Mouse (Mus musculus): Measurements from ENCODE around the gene Mrpl11. TPM values are rescaled to one million over a fixed set of nuclear protein-coding genes. Genes with fewer than 3 reads are reported as not detected.
"Not testable (repeated sequence)": the region's sequence is repeated elsewhere in the genome, so short reads cannot be mapped to it uniquely, and the experiment has no call there.

The Mrpl11 gene
- polyA plus RNA-seq, 1 experiment from 2014 or later: 85.2 TPM

DNA sequence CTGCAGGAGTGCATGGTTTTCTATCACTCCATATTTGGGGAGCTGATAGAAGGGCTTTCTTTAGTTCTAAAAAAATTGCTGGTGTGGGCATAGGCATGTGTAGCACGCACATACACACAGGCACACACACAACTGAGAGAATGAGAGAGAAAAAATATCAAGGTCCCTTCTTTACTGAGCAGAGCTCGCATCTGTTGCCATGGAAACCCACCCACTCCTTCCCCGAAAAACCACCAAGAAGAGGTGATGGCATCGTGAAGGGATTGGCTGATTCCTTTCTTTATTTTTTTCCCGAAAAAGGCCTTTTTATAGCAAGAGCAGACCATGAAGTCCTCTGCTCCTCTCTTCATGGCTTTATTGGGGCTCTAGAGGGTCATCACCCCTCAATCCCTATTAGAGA is 32.1 kb downstream of the Mrpl11 start:
- Histone ChIP-seq H3K4me3 (no peak overlapping the region), H3K9me3 (no peaks in the 10 kb centered on the region), H3K36me3 (no peaks in the 10 kb centered on the region), H3K27ac (replicated peaks) (peak overlapping the region; percentile 69; the same call in 1 of the 2 replicates), H3K4me2 (no peak overlapping the region), H3K9ac (no peak overlapping the region), H3K4me1 (peaks cover 52% of the 10 kb centered on the region), H3K27me3 (replicated peaks) (peaks cover 57% of the 10 kb centered on the region)
- 53% methylated on average over 5 of the region's 5 CpGs for WGBS
- ATAC-seq (ENCODE audit: extremely low read depth, insufficient number of reproducible peaks, low FRiP score, low TSS enrichment): no peak

DNA sequence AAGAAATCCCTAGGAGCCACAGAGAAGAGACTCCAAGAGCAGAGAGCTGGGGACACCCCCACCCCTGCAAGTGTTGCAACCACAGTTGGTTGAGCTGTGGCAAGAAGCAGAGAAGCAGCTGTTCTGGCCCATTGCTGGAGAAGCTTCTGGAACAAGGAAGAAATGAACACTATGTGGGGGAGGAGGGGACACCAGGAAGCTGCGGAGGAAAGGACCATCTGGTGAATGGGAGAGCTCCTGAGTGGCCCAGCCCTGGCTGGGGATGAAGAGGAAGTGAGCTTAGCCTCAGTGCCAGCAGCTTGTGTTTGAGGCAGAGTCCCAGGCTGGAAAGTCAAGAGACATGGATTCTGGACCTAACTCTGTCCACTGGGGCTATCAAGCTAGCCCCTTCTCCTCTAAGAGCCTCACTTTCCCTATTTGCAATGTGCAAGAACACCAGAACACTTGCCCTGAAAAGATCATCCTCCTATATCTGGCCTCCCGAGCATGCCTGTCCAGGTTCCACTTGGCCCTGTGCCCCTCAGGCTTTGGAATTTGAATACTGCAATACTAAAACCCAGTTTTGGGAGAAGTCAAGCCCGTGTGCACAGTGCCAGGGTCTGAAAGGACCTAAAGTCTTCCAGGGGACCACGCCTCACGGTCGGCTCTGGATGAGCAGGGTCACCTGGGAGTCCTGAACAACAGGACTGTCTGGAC is 37.6 kb downstream of the Mrpl11 start:
- no peak overlapping the region for H3K27ac ChIP-seq (replicated peaks)
- no peaks in the 10 kb centered on the region for H3K9me3 ChIP-seq
- peaks cover 13% of the 10 kb centered on the region for H3K27me3 ChIP-seq (replicated peaks)
- H3K36me3 ChIP-seq: no peaks in the 10 kb centered on the region
- peaks cover 28% of the 10 kb centered on the region for H3K4me1 ChIP-seq
- peak overlapping the region; percentile 40 for H3K4me2 ChIP-seq
- no peak overlapping the region for H3K4me3 ChIP-seq
- H3K9ac ChIP-seq: 0 out of 2 replicates have a peak overlapping the region, but pooled peaks have one; percentile 0
- 57% methylated on average over 6 of the region's 6 CpGs for WGBS
- no peak for ATAC-seq (ENCODE audit: extremely low read depth, insufficient number of reproducible peaks, low FRiP score, low TSS enrichment)

DNA sequence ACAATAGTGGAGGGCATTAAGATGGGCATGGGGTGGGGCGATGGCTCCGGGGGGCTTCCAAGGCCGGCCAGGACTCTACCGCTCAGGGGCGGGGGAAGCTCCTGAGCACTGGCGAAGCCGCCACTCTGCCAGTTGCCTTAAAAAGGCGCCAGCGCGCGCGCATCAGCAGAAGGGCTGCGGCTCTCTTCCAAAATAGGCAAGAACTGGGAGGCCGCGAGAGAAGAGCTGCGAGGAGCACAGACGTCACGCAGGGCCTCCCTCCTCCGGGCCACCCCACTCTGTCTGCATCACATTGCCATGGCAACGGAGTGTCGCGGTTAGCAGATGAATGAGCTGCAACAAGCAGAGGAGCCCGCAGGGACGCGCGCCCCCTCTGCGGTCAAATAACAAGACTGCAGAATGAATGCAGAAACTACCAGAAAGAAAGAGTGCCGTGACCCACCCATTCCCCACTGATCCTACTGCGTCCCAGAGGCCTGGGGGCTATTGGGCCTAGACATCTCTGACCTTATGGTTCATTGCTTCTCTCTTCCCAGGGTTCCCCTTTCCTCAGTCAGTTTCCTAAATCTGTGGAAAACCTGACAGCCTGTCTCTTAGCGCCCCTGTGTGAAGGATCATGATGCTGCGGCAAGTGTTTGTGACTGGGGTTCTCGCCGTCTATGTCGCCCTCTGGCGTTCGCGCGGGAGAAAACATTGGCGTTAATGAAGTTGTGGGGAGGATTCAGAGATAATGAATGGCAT is 39.9 kb downstream of the Mrpl11 start:
- H3K36me3 ChIP-seq: no peaks in the 10 kb centered on the region
- H3K9ac ChIP-seq: peak overlapping the region; percentile 57
- WGBS: 2% methylated on average over 39 of the region's 39 CpGs

DNA sequence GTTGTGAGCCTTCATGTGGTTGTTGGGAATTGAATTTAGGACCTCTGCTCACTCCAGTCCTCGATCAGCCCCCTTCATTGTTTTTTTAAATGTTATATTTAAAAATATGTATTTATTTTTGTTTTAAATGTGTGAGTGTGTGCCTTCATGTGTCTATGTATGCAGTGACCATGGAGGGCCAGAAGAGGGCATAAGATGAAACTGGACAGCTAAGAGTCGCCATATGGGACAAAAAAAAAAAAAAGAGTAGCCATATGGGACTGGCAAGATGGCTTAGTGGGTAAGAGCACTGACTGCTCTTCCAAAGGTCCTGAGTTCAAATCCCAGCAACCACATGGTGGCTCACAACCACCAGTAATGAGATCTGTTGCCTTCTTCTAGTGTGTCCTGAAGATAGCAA is 41.7 kb downstream of the Mrpl11 start:
- H3K4me1 ChIP-seq: peaks cover 24% of the 10 kb centered on the region
- not testable (repeated sequence) for ATAC-seq (ENCODE audit: extremely low read depth, insufficient number of reproducible peaks, low FRiP score, low TSS enrichment); H3K27me3 ChIP-seq (replicated peaks); H3K4me3 ChIP-seq; H3K4me2 ChIP-seq; H3K27ac ChIP-seq (replicated peaks); H3K36me3 ChIP-seq; H3K9ac ChIP-seq; H3K9me3 ChIP-seq
- 52% methylated on average over 2 of the region's 2 CpGs for WGBS

More for the DNA sequence above, 39.9 kb downstream of the Mrpl11 start:
- Histone ChIP-seq H3K4me2 (peak overlapping the region; percentile 70), H3K9me3 (no peaks in the 10 kb centered on the region), H3K4me1 (peaks cover 24% of the 10 kb centered on the region), H3K27ac (replicated peaks) (peak overlapping the region; percentile 60), H3K27me3 (replicated peaks) (peaks cover 9% of the 10 kb centered on the region), H3K4me3 (peak overlapping the region; percentile 43)
- ATAC-seq (ENCODE audit: extremely low read depth, insufficient number of reproducible peaks, low FRiP score, low TSS enrichment): peak; percentile 76; the same call in 1 of the 2 replicates

DNA sequence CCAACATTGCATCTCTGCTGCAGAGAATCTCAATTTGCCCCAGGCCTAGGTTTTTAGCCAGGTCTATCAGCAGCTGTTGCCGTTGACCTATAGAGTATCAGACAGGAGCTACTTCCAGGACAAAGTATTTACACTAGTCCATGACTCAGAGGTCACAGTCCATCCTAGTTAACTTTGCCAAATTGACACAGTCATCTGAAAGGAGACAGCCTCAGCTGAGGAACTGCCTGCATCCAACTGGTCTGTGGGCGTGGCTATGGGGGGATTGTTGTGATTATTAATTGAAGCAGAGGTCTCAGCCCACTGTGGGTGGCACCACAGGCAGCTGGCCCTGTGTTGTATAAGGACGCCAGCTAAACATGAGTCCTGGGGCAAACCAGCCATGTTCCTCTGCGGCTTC is 43.0 kb downstream of the Mrpl11 start:
- Histone ChIP-seq H3K27ac (replicated peaks) (no peak overlapping the region), H3K36me3 (no peaks in the 10 kb centered on the region), H3K27me3 (replicated peaks) (no peaks in the 10 kb centered on the region), H3K4me2 (no peak overlapping the region), H3K4me3 (no peak overlapping the region), H3K4me1 (peaks cover 14% of the 10 kb centered on the region), H3K9ac (no peak overlapping the region), H3K9me3 (no peaks in the 10 kb centered on the region)
- ATAC-seq (ENCODE audit: extremely low read depth, insufficient number of reproducible peaks, low FRiP score, low TSS enrichment): no peak
- 56% methylated on average over 4 of the region's 4 CpGs for WGBS

DNA sequence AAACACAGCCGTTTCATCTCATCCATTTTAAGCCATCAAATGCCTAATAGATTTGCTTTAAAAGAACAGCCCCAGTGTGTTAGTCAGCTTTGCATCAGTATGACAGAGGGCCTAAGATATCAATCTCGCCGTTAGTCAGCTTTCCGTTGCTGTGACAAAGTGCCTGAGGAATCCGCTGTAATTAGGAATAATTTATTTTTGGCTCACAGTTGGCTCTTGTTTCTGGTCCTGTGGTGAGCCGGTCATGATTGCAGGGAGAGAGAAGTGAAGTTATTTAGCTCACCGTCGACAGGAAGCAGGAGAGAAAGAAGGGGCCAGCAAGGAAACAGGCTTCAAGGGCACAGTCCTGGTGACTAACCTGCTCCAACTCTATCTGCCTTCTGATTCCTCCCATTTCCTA is 51.2 kb downstream of the Mrpl11 start:
- no peak for ATAC-seq (ENCODE audit: extremely low read depth, insufficient number of reproducible peaks, low FRiP score, low TSS enrichment)
- H3K4me1 ChIP-seq: peaks cover 31% of the 10 kb centered on the region
- no peak overlapping the region for H3K4me3 ChIP-seq
- no peak overlapping the region for H3K4me2 ChIP-seq
- H3K36me3 ChIP-seq: no peaks in the 10 kb centered on the region
- 0 out of 2 replicates have a peak overlapping the region, but pooled peaks have one; percentile 24 for H3K27ac ChIP-seq (replicated peaks)
- no peaks in the 10 kb centered on the region for H3K9me3 ChIP-seq
- no peaks in the 10 kb centered on the region for H3K27me3 ChIP-seq (replicated peaks)
- 39% methylated on average over 8 of the region's 8 CpGs for WGBS
- no peak overlapping the region for H3K9ac ChIP-seq

DNA sequence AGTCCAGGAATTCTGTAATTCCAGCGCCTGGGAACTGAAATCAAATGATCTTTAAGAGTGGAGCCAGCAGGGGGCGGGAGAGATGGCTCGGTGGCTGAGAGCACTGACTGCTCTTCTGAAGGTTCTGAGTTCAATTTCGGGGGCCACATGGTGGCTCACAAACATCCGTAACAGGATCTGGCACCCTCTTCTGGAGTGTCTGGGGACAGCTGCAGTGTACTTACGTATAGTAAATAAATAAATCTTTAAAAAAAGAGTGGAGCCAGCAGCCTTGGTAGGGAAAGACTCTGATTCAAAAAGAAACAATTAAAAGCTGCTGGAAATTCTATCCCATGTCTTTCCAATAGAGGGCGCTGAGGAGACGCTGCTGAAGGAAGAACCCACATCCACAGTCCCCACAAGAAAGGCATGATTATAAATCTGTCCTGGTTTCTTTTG is 53.0 kb downstream of the Mrpl11 start:
- no peak overlapping the region for H3K4me3 ChIP-seq
- no peaks in the 10 kb centered on the region for H3K36me3 ChIP-seq
- peak overlapping the region; percentile 96 for H3K27ac ChIP-seq (replicated peaks)
- 18% methylated on average over 8 of the region's 8 CpGs for WGBS
- H3K4me2 ChIP-seq: no peak overlapping the region
- H3K9me3 ChIP-seq: no peaks in the 10 kb centered on the region
- peaks cover 31% of the 10 kb centered on the region for H3K4me1 ChIP-seq
- no peaks in the 10 kb centered on the region for H3K27me3 ChIP-seq (replicated peaks)
- ATAC-seq (ENCODE audit: extremely low read depth, insufficient number of reproducible peaks, low FRiP score, low TSS enrichment): no peak
- H3K9ac ChIP-seq: no peak overlapping the region

DNA sequence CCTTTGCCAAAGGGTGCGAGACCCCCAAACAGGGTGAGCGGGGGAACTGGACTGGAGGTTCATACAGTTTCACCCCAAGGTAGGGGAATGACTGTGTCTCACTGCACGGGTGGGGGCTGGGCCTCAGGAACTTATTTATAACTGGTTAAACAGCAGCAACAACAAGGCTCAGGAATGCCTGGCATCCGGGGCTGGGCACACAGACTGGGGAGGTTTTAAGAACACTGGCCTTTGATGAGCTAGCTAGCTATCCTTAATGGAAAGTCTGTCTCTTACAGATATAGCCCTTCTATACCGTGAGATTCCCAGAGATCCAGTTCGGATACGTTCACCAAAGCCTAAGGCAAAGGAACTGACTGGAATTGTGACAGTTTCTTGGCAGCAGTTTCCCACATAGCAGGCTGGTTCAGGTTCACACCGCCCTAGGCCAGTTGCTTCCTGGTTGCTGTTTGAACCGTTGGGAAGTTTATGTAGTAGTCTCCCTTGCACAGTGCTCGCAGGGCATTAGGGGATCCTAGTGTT is 54.3 kb downstream of the Mrpl11 start:
- Histone ChIP-seq H3K27me3 (replicated peaks) (no peaks in the 10 kb centered on the region), H3K4me3 (0 out of 2 replicates have a peak overlapping the region, but pooled peaks have one; percentile 8), H3K4me1 (peaks cover 34% of the 10 kb centered on the region), H3K9me3 (no peaks in the 10 kb centered on the region), H3K36me3 (no peaks in the 10 kb centered on the region), H3K27ac (replicated peaks) (peak overlapping the region; percentile 96), H3K9ac (peak overlapping the region; percentile 62), H3K4me2 (peak overlapping the region; percentile 59)
- peak; percentile 58 for ATAC-seq (ENCODE audit: extremely low read depth, insufficient number of reproducible peaks, low FRiP score, low TSS enrichment)
- 22% methylated on average over 10 of the region's 10 CpGs for WGBS

Other genes starting within 250 kb of the Mrpl11 start
- gene Rbm4b, start 205.7 kb upstream of the Mrpl11 start, polyA plus RNA-seq (2015; fragmentation: Nextera tagmentation; extraction: Ambion mirVana): 36.1 and 40.6 TPM in 2 replicates
- gene Rbm4, start 168.2 kb upstream of the Mrpl11 start, polyA plus RNA-seq (2015; fragmentation: Nextera tagmentation; extraction: Ambion mirVana): 45.5 and 50.8 TPM in 2 replicates
- gene Gm21992, start 150.5 kb upstream of the Mrpl11 start, polyA plus RNA-seq (2015; fragmentation: Nextera tagmentation; extraction: Ambion mirVana): 21.5 and 26.8 TPM in 2 replicates
- gene Rbm14, start 150.5 kb upstream of the Mrpl11 start, polyA plus RNA-seq (2015; fragmentation: Nextera tagmentation; extraction: Ambion mirVana): 48.4 and 48.6 TPM in 2 replicates
- gene Ccs, start 122.8 kb upstream of the Mrpl11 start, polyA plus RNA-seq (2015; fragmentation: Nextera tagmentation; extraction: Ambion mirVana): 40.7 and 44.1 TPM in 2 replicates
- gene Ccdc87, start 122.8 kb upstream of the Mrpl11 start, polyA plus RNA-seq (2015; fragmentation: Nextera tagmentation; extraction: Ambion mirVana): 0.04 TPM in 1 of 2 replicates, not detected in the other
- 40.5 and 42.2 TPM in 2 replicates for gene Ctsf, start 107.0 kb upstream of the Mrpl11 start, polyA plus RNA-seq (2015; fragmentation: Nextera tagmentation; extraction: Ambion mirVana)
- gene Actn3, start 84.2 kb upstream of the Mrpl11 start, polyA plus RNA-seq (2015; fragmentation: Nextera tagmentation; extraction: Ambion mirVana): 2.8 and 3.9 TPM in 2 replicates
- gene Zdhhc24, start 83.5 kb upstream of the Mrpl11 start, polyA plus RNA-seq (2015; fragmentation: Nextera tagmentation; extraction: Ambion mirVana): 8.4 and 8.6 TPM in 2 replicates
- gene Bbs1, start 55.5 kb upstream of the Mrpl11 start, polyA plus RNA-seq (2015; fragmentation: Nextera tagmentation; extraction: Ambion mirVana): 2.2 and 2.5 TPM in 2 replicates
- 84.6 and 84.7 TPM in 2 replicates for gene Dpp3, start 33.9 kb upstream of the Mrpl11 start, polyA plus RNA-seq (2015; fragmentation: Nextera tagmentation; extraction: Ambion mirVana)
- gene Peli3, start 19.0 kb upstream of the Mrpl11 start, polyA plus RNA-seq (2015; fragmentation: Nextera tagmentation; extraction: Ambion mirVana): 0.99 and 1.0 TPM in 2 replicates
- gene Npas4, start 28.2 kb downstream of the Mrpl11 start, polyA plus RNA-seq (2015; fragmentation: Nextera tagmentation; extraction: Ambion mirVana): 0.09 TPM in 2 replicates
- 8.5 and 9.4 TPM in 2 replicates for gene Slc29a2, start 61.7 kb downstream of the Mrpl11 start, polyA plus RNA-seq (2015; fragmentation: Nextera tagmentation; extraction: Ambion mirVana)
- gene B4gat1, start 76.7 kb downstream of the Mrpl11 start, polyA plus RNA-seq (2015; fragmentation: Nextera tagmentation; extraction: Ambion mirVana): 41.4 and 49.5 TPM in 2 replicates
- 1.4 and 1.7 TPM in 2 replicates for gene AC124502.3, start 76.7 kb downstream of the Mrpl11 start, polyA plus RNA-seq (2015; fragmentation: Nextera tagmentation; extraction: Ambion mirVana)
- 29.5 and 33.5 TPM in 2 replicates for gene Brms1, start 79.2 kb downstream of the Mrpl11 start, polyA plus RNA-seq (2015; fragmentation: Nextera tagmentation; extraction: Ambion mirVana)
- 2.4 and 3.5 TPM in 2 replicates for gene Rin1, start 88.3 kb downstream of the Mrpl11 start, polyA plus RNA-seq (2015; fragmentation: Nextera tagmentation; extraction: Ambion mirVana)
- 17.7 and 23.6 TPM in 2 replicates for gene Cd248, start 105.9 kb downstream of the Mrpl11 start, polyA plus RNA-seq (2015; fragmentation: Nextera tagmentation; extraction: Ambion mirVana)
- 3.5 and 4.8 TPM in 2 replicates for gene Tmem151a, start 123.4 kb downstream of the Mrpl11 start, polyA plus RNA-seq (2015; fragmentation: Nextera tagmentation; extraction: Ambion mirVana)
- 84.3 and 94.6 TPM in 2 replicates for gene Yif1a, start 126.4 kb downstream of the Mrpl11 start, polyA plus RNA-seq (2015; fragmentation: Nextera tagmentation; extraction: Ambion mirVana)
- gene Cnih2, start 136.4 kb downstream of the Mrpl11 start, polyA plus RNA-seq (2015; fragmentation: Nextera tagmentation; extraction: Ambion mirVana): 4.6 and 5.8 TPM in 2 replicates
- gene Rab1b, start 144.9 kb downstream of the Mrpl11 start, polyA plus RNA-seq (2015; fragmentation: Nextera tagmentation; extraction: Ambion mirVana): 220 TPM in 2 replicates
- 18.4 and 22.3 TPM in 2 replicates for gene Klc2, start 156.4 kb downstream of the Mrpl11 start, polyA plus RNA-seq (2015; fragmentation: Nextera tagmentation; extraction: Ambion mirVana)

All from heart, embryonic 13.5 days (tissue).